Mouse (Mus musculus): ENCODE results near the gene Arcn1. TPM values are rescaled to one million over a fixed set of nuclear protein-coding genes. Genes with fewer than 3 reads are reported as not detected.
A peak's percentile ranks its signal among the peaks of the same experiment; 100 is the strongest.

The Arcn1 gene
- total RNA-seq, 1 experiment from 2014 or later, result 132 TPM

DNA sequence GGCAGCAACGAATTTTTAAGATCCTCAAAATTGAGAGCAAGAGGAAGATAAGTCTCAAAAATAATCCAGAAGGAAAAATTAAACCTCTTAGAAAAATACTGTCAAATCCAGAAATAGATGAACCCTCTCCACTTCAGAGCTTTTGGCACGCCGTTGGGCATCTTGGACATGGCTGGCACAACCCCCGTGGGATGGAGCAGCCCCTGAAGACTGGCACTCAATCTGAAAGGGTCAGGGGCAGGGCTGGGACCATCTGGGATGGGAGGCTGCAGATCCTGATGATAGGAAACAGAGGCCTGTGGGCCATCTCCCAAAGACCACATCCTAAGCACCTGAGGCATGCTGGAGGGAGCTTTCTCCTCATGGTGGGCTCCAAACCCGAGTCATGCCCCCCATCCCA, 57.4 kb downstream of the Arcn1 start:
- ATAC-seq (replicated peaks in 1 of 2; ENCODE audit: insufficient read depth in 1 of 2, low FRiP score in 2 of 2, low TSS enrichment in 1 of 2, low read depth in 1 of 2, poor library complexity in 2 of 2, severe bottlenecking in 2 of 2), result no peak

DNA sequence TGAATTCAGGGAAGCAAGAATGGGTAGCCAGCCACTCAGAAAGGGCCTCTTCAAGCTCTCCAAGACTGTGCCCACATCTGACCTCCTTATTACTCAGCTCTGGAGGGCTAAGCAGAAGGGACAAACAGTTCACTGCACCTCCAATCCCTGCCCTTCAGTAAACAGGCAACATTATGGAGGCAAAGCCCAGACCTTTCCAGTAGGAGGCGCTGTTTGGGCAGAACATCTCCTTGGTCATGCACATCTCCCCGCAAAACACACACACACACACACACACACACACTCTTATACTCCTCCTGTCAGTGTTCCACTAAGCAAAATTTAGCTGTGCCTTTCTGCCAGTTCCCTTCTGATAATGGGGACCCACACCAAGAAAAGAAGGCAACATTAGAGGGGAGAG, 58.0 kb downstream of the Arcn1 start:
- no peak for ATAC-seq (replicated peaks in 1 of 2; ENCODE audit: insufficient read depth in 1 of 2, low FRiP score in 2 of 2, low TSS enrichment in 1 of 2, low read depth in 1 of 2, poor library complexity in 2 of 2, severe bottlenecking in 2 of 2)

DNA sequence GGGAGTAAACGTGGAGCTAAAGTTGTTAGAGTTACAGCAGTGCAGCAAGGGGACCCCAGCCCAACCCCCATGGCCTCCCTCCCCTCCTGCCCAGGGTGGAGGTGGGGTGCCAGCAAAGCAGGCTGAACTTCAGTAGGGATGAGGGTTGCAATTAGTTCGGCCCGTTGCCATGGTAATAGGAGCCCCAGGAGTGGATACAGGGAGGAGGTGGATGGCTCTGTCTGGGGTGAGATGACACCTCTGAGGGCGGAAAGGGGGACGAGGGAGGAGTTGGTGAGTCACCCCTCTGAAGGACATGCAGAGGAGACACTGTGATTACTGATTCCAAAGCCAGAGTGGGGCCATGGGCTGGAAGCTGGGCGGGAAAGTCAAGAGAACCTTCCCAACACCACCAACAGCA, 58.7 kb downstream of the Arcn1 start:
- no peak for ATAC-seq (replicated peaks in 1 of 2; ENCODE audit: insufficient read depth in 1 of 2, low FRiP score in 2 of 2, low TSS enrichment in 1 of 2, low read depth in 1 of 2, poor library complexity in 2 of 2, severe bottlenecking in 2 of 2)

DNA sequence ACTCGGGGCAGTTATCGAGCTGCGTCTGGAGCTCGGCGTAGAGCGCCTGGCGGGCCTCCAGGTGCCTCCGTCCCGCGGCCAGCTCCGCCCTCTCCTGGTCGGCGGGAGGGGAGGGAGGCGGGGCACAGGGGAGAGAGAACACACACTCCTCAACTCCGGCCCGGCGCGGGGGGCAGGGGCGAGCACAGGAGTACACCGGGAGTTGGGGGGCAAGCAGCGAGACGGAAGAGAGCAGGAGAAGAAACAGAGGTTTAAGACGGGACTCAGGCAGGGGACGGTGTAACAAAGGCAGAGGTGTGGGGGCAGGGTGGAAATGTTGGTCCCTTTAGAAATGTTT, 59.2 kb downstream of the Arcn1 start:
- peak; percentile 71 to 76 for ATAC-seq (replicated peaks in 1 of 2; ENCODE audit: insufficient read depth in 1 of 2, low FRiP score in 2 of 2, low TSS enrichment in 1 of 2, low read depth in 1 of 2, poor library complexity in 2 of 2, severe bottlenecking in 2 of 2)

DNA sequence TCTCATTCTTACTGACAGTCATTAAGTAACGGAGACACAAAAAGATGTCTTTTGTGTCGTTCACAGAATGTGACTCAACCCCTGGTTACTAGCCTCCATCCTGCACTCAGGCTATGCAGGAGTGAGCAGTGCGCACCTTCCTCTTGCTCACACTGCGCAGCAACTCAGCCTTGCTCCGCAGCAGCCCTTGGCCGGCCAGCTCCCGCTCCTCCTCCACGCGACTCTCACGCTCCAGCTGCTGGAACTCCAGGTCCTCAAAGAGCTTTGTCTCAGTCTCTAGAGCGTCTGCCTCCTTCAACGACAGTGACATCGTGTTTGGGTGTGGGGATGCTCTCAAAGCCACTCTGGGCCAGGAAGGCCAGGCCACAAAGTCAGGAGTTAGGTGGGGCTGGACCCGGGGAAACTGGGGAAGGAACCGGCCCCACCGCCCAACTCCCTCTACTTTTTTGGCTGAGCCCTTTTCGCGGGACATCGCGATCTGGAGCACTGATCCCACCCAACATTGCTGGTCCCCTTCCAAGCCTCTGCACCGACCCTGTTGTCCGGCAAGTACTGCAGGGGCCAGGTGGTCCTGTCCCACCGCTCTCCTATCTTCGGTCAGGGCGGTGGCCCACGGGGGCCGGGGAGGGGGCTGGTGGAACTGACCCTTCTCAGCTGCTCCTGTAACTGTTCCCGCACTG, 59.8 kb downstream of the Arcn1 start:
- no peak for ATAC-seq (replicated peaks in 1 of 2; ENCODE audit: insufficient read depth in 1 of 2, low FRiP score in 2 of 2, low TSS enrichment in 1 of 2, low read depth in 1 of 2, poor library complexity in 2 of 2, severe bottlenecking in 2 of 2)

DNA sequence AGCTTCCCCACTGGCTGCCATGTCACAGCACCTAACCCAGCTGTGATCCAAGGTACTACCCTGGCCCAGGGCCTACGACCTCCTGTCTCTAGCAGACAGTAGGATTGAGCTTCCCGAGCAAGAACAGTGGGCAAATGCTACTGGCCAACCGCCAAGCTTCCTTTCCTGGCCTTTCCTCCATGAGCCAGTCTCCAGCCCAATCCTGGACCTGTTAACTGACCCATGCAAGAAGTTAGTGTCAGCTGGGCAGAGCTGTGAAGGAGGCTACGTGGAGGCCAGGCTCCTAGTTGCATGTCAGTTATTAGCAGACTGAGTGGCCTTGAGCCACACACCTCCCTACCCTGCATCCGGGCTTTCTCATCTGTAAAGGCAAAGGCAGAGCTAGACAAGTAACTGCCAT, 67.9 kb downstream of the Arcn1 start:
- no peak for ATAC-seq (replicated peaks in 1 of 2; ENCODE audit: insufficient read depth in 1 of 2, low FRiP score in 2 of 2, low TSS enrichment in 1 of 2, low read depth in 1 of 2, poor library complexity in 2 of 2, severe bottlenecking in 2 of 2)

DNA sequence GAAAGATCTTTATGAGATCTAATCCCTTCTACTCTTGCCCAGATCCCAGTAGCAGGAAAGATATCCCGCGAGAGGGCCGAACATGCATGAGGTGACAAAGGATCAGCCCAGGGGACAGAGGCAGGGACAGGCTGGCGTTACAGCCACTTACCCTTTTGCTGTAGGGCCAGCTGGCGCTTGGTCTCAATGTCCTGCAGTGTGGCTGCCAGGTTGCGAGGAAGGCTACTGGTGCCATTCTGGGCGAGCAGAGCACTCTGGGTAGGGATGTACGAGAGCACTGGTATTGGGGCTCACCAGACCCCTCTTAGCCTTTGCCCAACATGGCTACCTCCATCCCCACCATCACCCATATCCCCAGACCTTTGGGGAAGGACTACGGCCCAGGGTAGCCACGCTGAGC, 68.4 kb downstream of the Arcn1 start:
- ATAC-seq (replicated peaks in 1 of 2; ENCODE audit: insufficient read depth in 1 of 2, low FRiP score in 2 of 2, low TSS enrichment in 1 of 2, low read depth in 1 of 2, poor library complexity in 2 of 2, severe bottlenecking in 2 of 2), result no peak

DNA sequence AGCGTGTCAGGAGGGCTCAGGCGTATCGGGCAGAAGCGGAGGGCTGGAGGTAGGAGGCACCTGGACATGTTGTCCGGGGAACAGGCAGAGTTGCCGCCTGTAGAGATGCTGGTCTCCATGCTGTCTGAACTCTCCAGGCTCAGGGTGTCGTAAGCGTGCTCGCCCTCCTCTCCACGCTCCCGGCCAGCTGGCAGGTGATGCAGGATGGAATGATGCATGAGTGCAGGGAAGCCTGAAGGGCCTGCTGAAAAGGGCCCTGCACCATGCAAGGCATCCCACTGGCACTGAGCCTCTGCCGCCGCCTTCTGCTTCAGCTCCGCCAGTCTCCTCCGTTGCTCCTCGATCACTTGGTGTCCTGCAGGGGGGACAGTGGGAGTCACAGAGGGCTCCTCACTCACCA, 69.8 kb downstream of the Arcn1 start:
- ATAC-seq (replicated peaks in 1 of 2; ENCODE audit: insufficient read depth in 1 of 2, low FRiP score in 2 of 2, low TSS enrichment in 1 of 2, low read depth in 1 of 2, poor library complexity in 2 of 2, severe bottlenecking in 2 of 2), result no peak

DNA sequence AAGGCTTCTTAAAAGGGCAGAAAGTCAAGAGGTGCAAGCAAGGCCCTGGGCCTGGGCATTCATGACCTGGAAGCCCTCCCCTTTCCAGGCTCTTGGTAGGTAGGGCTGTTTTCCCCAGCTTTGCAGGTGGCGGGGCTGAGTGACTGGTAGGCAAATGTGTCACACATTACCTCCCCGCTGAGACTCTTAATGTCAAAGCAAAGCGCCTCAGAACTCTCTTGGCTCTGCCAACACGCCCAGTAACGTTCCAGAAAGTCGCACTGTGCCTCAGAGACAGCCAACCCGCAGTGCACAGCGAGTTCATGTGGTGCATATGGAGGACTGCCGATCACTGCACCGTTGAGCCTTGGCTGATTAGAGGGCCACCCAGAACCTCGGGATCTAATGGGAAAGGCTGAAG, 74.6 kb downstream of the Arcn1 start:
- ATAC-seq (replicated peaks in 1 of 2; ENCODE audit: insufficient read depth in 1 of 2, low FRiP score in 2 of 2, low TSS enrichment in 1 of 2, low read depth in 1 of 2, poor library complexity in 2 of 2, severe bottlenecking in 2 of 2), result no peak

DNA sequence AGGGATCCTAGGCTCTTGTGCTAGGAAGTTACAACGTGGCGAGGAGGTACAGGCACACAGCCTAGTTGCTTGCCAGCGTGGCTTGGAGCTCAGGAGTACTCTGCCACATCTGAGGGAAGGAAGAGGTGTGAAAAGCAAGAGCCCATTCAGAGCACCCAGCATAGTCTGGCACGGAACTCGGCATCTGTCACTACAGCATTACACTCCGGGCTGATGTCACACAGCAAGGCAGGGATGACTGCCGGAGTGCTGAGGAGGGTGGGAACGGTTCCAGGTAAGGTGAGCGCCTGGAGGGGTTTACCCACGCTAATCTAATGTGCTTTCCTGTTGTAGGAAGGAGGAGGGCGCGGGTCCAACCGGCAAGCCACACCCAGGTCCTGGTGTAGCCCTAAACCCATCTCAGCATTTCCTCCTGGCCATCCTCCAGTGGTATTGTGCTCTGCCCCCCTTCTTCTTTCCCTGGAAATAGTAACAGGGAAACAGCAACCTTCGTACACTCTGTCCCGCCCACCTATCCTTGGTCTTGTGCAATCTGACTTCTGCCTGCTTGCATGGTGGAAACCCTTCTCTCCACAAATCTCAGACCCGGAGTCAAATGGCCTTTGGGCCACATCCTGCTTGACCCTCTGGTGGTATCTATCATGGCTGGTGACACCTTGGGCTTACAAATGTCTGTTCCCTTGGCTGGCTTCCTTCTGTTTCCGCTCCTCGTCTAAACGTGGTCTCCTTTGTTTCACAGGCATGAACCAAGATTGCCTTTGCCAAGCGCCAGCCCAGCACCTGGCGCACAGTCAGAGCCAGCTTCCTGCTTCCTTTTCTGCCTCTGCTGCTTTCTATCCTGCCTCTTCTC, 75.7 kb downstream of the Arcn1 start:
- ATAC-seq (replicated peaks in 1 of 2; ENCODE audit: insufficient read depth in 1 of 2, low FRiP score in 2 of 2, low TSS enrichment in 1 of 2, low read depth in 1 of 2, poor library complexity in 2 of 2, severe bottlenecking in 2 of 2), result peak in 1 of 2 experiments; percentile 27; a peak in 1 of 4 replicates

Other genes with a start within 250 kb of the Arcn1 start
- gene Cxcr5, start 206.0 kb downstream of the Arcn1 start, total RNA-seq (2017), result 0.06 and 0.69 TPM in 2 replicates
- 131 and 147 TPM in 2 replicates for gene Ddx6, start 163.0 kb downstream of the Arcn1 start, total RNA-seq (2017)
- not detected in 2 replicates for gene Treh, start 94.6 kb downstream of the Arcn1 start, total RNA-seq (2017)
- gene Phldb1, start 32.6 kb downstream of the Arcn1 start, total RNA-seq (2017), result 11.1 and 18.7 TPM in 2 replicates
- 40.8 and 56.6 TPM in 2 replicates for gene Ift46, start 63 bp upstream of the Arcn1 start, total RNA-seq (2017)
- gene Tmem25, start 31.5 kb upstream of the Arcn1 start, total RNA-seq (2017), result 0.19 and 0.50 TPM in 2 replicates
- gene Ttc36, start 35.2 kb upstream of the Arcn1 start, total RNA-seq (2017), result 4.9 TPM in 1 of 2 replicates, not detected in the other
- 22.9 and 27.1 TPM in 2 replicates for gene Kmt2a, start 113.5 kb upstream of the Arcn1 start, total RNA-seq (2017)
- 93.3 and 114 TPM in 2 replicates for gene Atp5l, start 152.9 kb upstream of the Arcn1 start, total RNA-seq (2017)
- gene Ube4a, start 197.8 kb upstream of the Arcn1 start, total RNA-seq (2017), result 29.6 and 39.3 TPM in 2 replicates
- gene Cd3g, start 212.6 kb upstream of the Arcn1 start, total RNA-seq (2017), result 7.8 and 9.3 TPM in 2 replicates
- gene Cd3d, start 213.9 kb upstream of the Arcn1 start, total RNA-seq (2017), result 0.19 TPM in 1 of 2 replicates, not detected in the other
- 0.20 TPM in 1 of 2 replicates, not detected in the other for gene Cd3e, start 241.8 kb upstream of the Arcn1 start, total RNA-seq (2017)